Mouse (Mus musculus) neural tube, embryonic 11.5 days (tissue): Measurements from ENCODE around the gene Ablim1. TPM values are rescaled to one million over a fixed set of nuclear protein-coding genes. Genes with fewer than 3 reads are reported as not detected.

ENCODE experiments used
- ATAC-seq: fragments of 200-750 bp; cut with Nextera tagmentation; 2 replicates; pipeline ENCODE4 v1.8.0; 2017; ENCODE audit warnings: moderate number of reproducible peaks, mild to moderate bottlenecking, moderate TSS enrichment, moderate library complexity; ENCODE audit not compliant: insufficient read depth, low FRiP score, low TSS enrichment
- DNase-seq: peaks from one replicate; pipeline ENCODE4 v3.0.0-alpha.2; 2015; ENCODE audit warnings: low spot score
- H3K27ac ChIP-seq: fragments of 300-500 bp; sonication (generic); 2 replicates; pipeline ENCODE4 v1.5.1; 2014; ENCODE audit warnings: low read depth, mild to moderate bottlenecking, low read length
- H3K27me3 ChIP-seq: fragments of 300-500 bp; sonication (generic); 2 replicates; pipeline ENCODE4 v1.6.1; 2014; ENCODE audit warnings: mild to moderate bottlenecking, low read length, mixed read lengths; ENCODE audit not compliant: control insufficient read depth, insufficient read depth
- H3K36me3 ChIP-seq: fragments of 300-500 bp; sonication (generic); 2 replicates; pipeline ENCODE4 v1.6.1; 2014; ENCODE audit warnings: mild to moderate bottlenecking, low read length, moderate library complexity, mixed read lengths; ENCODE audit not compliant: control insufficient read depth, insufficient read depth
- H3K4me1 ChIP-seq: fragments of 300-500 bp; sonication (generic); 2 replicates; pipeline ENCODE4 v1.6.1; 2014; ENCODE audit warnings: low read length, mixed read lengths; ENCODE audit not compliant: control insufficient read depth, insufficient read depth
- H3K4me2 ChIP-seq: fragments of 300-500 bp; sonication (generic); 2 replicates; pipeline ENCODE4 v1.6.1; 2014; ENCODE audit warnings: low read depth, mild to moderate bottlenecking, moderate library complexity
- H3K4me3 ChIP-seq: fragments of 300-500 bp; sonication (generic); 2 replicates; pipeline ENCODE4 v1.5.1; 2014; ENCODE audit warnings: low read depth, low read length
- H3K9ac ChIP-seq: fragments of 300-500 bp; sonication (generic); 2 replicates; pipeline ENCODE4 v1.6.1; 2014; ENCODE audit warnings: mild to moderate bottlenecking, low read length
- H3K9me3 ChIP-seq: fragments of 300-500 bp; sonication (generic); 2 replicates; pipeline ENCODE4 v1.6.1; 2016; ENCODE audit warnings: low read length; ENCODE audit not compliant: control insufficient read depth
- WGBS: fragments of 180-500 bp; shearing (Covaris S2); extraction: QIAGEN DNeasy Blood & Tissue Kit; methylation state at CpG from one replicate; pipeline ENCODE4 v1.1.7; 2014; 5-methylcytosine and 5-hydroxymethylcytosine counted together
- polyA plus RNA-seq: library from polyadenylated mRNA; unstranded; fragments of >200 nt; fragmentation: Nextera tagmentation; extraction: Ambion mirVana; gene quantifications from 2 replicates; pipeline ENCODE4 v1.2.1, GENCODE M21; 2014

Ablim1 gene
- polyA plus RNA-seq, 1 experiment from 2014 or later, result 24.5 TPM

- DNase-seq (no peak), ATAC-seq (no peak)
- WGBS, result 95% methylated on average over 20 of the region's 20 CpGs
- Histone ChIP-seq H3K4me2 (no peak overlapping the region), H3K4me1 (peaks cover 15% of the 10 kb centered on the region), H3K9me3 (no peaks in the 10 kb centered on the region), H3K27ac (no peak overlapping the region), H3K36me3 (no peaks in the 10 kb centered on the region), H3K9ac (no peak overlapping the region), H3K4me3 (no peak overlapping the region), H3K27me3 (no peaks in the 10 kb centered on the region)
Measured at GRCm38 (mm10) chr19:57358836-57359598, 44.3 kb upstream of the Ablim1 start.

GRCm38 (mm10) chr19:57358322-57358721 is 43.6 kb upstream of the Ablim1 start:
- ATAC-seq, result no peak
- H3K4me2 ChIP-seq, result no peak overlapping the region

GRCm38 (mm10) chr19:57357811-57358210 is 43.1 kb upstream of the Ablim1 start:
- no peak for ATAC-seq
- Histone ChIP-seq H3K9me3 (no peaks in the 10 kb centered on the region), H3K9ac (no peak overlapping the region), H3K27ac (no peak overlapping the region), H3K4me2 (no peak overlapping the region), H3K27me3 (no peaks in the 10 kb centered on the region), H3K36me3 (no peaks in the 10 kb centered on the region), H3K4me1 (peaks cover 9% of the 10 kb centered on the region), H3K4me3 (no peak overlapping the region)
- no peak for DNase-seq
- WGBS, result 91% methylated on average over 5 of the region's 5 CpGs

More at GRCm38 (mm10) chr19:57358322-57358721, 43.6 kb upstream of the Ablim1 start:
- Histone ChIP-seq H3K9me3 (no peaks in the 10 kb centered on the region), H3K27ac (no peak overlapping the region), H3K27me3 (no peaks in the 10 kb centered on the region), H3K4me3 (no peak overlapping the region), H3K9ac (no peak overlapping the region), H3K4me1 (peaks cover 13% of the 10 kb centered on the region), H3K36me3 (no peaks in the 10 kb centered on the region)
- 82% methylated on average over 12 of the region's 12 CpGs for WGBS
- DNase-seq, result peak; percentile 31

- H3K36me3 ChIP-seq, result no peaks in the 10 kb centered on the region
- H3K27ac ChIP-seq, result no peak overlapping the region
- H3K9ac ChIP-seq, result no peak overlapping the region
Measured at GRCm38 (mm10) chr19:57357244-57357643, 42.5 kb upstream of the Ablim1 start.

GRCm38 (mm10) chr19:57356273-57356672 is 41.6 kb upstream of the Ablim1 start:
- WGBS, result 87% methylated on average over 7 of the region's 7 CpGs
- no peak for ATAC-seq
- no peak for DNase-seq

More at GRCm38 (mm10) chr19:57357244-57357643, 42.5 kb upstream of the Ablim1 start:
- H3K4me2 ChIP-seq, result no peak overlapping the region
- H3K9me3 ChIP-seq, result no peaks in the 10 kb centered on the region
- DNase-seq (no peak), ATAC-seq (no peak)
- H3K27me3 ChIP-seq, result no peaks in the 10 kb centered on the region
- WGBS, result 96% methylated on average over 6 of the region's 6 CpGs
- H3K4me1 ChIP-seq, result peaks cover 5% of the 10 kb centered on the region; the same call in 1 of the 2 replicates
- no peak overlapping the region for H3K4me3 ChIP-seq

GRCm38 (mm10) chr19:57355451-57356251 is 40.9 kb upstream of the Ablim1 start:
- DNase-seq (no peak), ATAC-seq (no peak)
- Histone ChIP-seq H3K36me3 (no peaks in the 10 kb centered on the region), H3K9ac (no peak overlapping the region), H3K4me2 (no peak overlapping the region), H3K4me3 (no peak overlapping the region), H3K27me3 (no peaks in the 10 kb centered on the region), H3K27ac (no peak overlapping the region), H3K9me3 (no peaks in the 10 kb centered on the region), H3K4me1 (peaks cover 5% of the 10 kb centered on the region; the same call in 1 of the 2 replicates)
- WGBS, result 68% methylated on average over 16 of the region's 16 CpGs

More at GRCm38 (mm10) chr19:57356273-57356672, 41.6 kb upstream of the Ablim1 start:
- Histone ChIP-seq H3K4me2 (no peak overlapping the region), H3K4me3 (no peak overlapping the region), H3K9me3 (no peaks in the 10 kb centered on the region), H3K4me1 (peaks cover 5% of the 10 kb centered on the region; the same call in 1 of the 2 replicates), H3K9ac (no peak overlapping the region), H3K27me3 (no peaks in the 10 kb centered on the region), H3K36me3 (no peaks in the 10 kb centered on the region), H3K27ac (no peak overlapping the region)

- H3K27ac ChIP-seq, result no peak overlapping the region
- H3K9me3 ChIP-seq, result no peaks in the 10 kb centered on the region
- DNase-seq (no peak), ATAC-seq (no peak)
- H3K27me3 ChIP-seq, result no peaks in the 10 kb centered on the region
- no peaks in the 10 kb centered on the region for H3K4me1 ChIP-seq
- no peak overlapping the region for H3K9ac ChIP-seq
- no peak overlapping the region for H3K4me2 ChIP-seq
- H3K36me3 ChIP-seq, result no peaks in the 10 kb centered on the region
- 87% methylated on average over 6 of the region's 6 CpGs for WGBS
- no peak overlapping the region for H3K4me3 ChIP-seq
Measured at GRCm38 (mm10) chr19:57354715-57355114, 40.0 kb upstream of the Ablim1 start.

GRCm38 (mm10) chr19:57354050-57354449 is 39.3 kb upstream of the Ablim1 start:
- DNase-seq (no peak), ATAC-seq (no peak)
- Histone ChIP-seq H3K4me2 (no peak overlapping the region), H3K9me3 (no peaks in the 10 kb centered on the region), H3K27me3 (no peaks in the 10 kb centered on the region), H3K36me3 (no peaks in the 10 kb centered on the region), H3K9ac (no peak overlapping the region), H3K27ac (no peak overlapping the region), H3K4me3 (no peak overlapping the region), H3K4me1 (no peaks in the 10 kb centered on the region)
- 93% methylated on average over 11 of the region's 11 CpGs for WGBS
